Mouse (Mus musculus) erythroblast, embryonic 14.5 days (primary cell): ENCODE data around the gene Tfb2m.

Source experiments
- GATA1 ChIP-seq: IDR thresholded peaks from 2 replicates; pipeline ENCODE4 v1.6.1; 2012; ENCODE audit warnings: low read length, inconsistent platforms, mixed read lengths
- TAL1 ChIP-seq: IDR thresholded peaks from 3 replicates; pipeline ENCODE4 v1.6.1; 2012; ENCODE audit warnings: low read length, inconsistent platforms, mixed read lengths

DNA sequence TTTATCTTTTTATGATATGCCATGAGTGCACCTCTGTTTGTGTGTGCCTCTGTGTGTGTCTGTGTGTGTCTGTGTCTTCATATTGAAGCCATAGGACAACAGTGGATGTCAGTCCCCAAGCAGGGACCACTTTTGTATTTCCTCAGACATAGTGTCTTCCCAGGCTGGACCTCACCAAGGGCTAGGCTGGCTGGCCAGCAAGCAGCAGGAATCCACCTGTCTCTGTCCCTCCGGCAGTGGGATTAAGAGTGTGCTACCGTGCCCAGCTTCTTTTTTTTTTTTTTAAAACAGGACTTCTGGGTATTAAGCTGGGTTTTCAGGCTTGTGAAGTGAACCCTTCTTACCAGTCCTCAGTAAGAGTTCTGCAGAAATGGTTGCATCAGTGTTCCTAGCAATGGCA lies 46.1 kb upstream of the Tfb2m start:
- TF ChIP-seq GATA1 (no peak), TAL1 (no peak)
